Mouse (Mus musculus): ENCODE results near the gene Gm21834. TPM values are rescaled to one million over a fixed set of nuclear protein-coding genes. Genes with fewer than 3 reads are reported as not detected.

The Gm21834 gene
- polyA plus RNA-seq, 2 experiments: not detected

- ATAC-seq (ENCODE audit: insufficient read depth) (no peak), DNase-seq (ENCODE audit: low read depth in 3 of 3, low spot score in 3 of 3) (no peak)
- TF ChIP-seq CTCF (IDR thresholded peaks at IDR 0.05; ENCODE audit: low read depth) (no peak), EP300 (IDR thresholded peaks at IDR 0.05; ENCODE audit: low read depth) (no peak)
- Histone ChIP-seq H3K27me3 (ENCODE audit: control insufficient read depth, insufficient read depth, low read length) (no peaks in the 10 kb centered on the region), H3K4me2 (ENCODE audit: low read depth) (no peak overlapping the region), H3K9me3 (ENCODE audit: control insufficient read depth, low read length) (no peaks in the 10 kb centered on the region), H3K4me3 (ENCODE audit: insufficient read depth in 1 of 2, low read depth in 2 of 2, low read length in 2 of 2) (no peak overlapping the region), H3K4me1 (replicated peaks; ENCODE audit: control insufficient read depth in 2 of 2, insufficient read depth in 2 of 2, low read length in 1 of 2) (no peaks in the 10 kb centered on the region), H3K27ac (no peak overlapping the region), H3K36me3 (replicated peaks; ENCODE audit: control insufficient read depth, insufficient read depth, low read depth) (no peaks in the 10 kb centered on the region), H3K9ac (replicated peaks) (no peak overlapping the region)
- WGBS (ENCODE audit: insufficient replicate concordance): 8% methylated on average over 1 of the region's 1 CpGs
Measured at GRCm38 (mm10) chr17:57758033-57758432, 16.0 kb upstream of the Gm21834 start.

GRCm38 (mm10) chr17:57694791-57695190 is 47.2 kb downstream of the Gm21834 start:
- no peaks in the 10 kb centered on the region for H3K9me3 ChIP-seq (ENCODE audit: control insufficient read depth, low read length)
- H3K4me3 ChIP-seq (ENCODE audit: insufficient read depth in 1 of 2, low read depth in 2 of 2, low read length in 2 of 2): no peak overlapping the region
- H3K27ac ChIP-seq: no peak overlapping the region
- H3K9ac ChIP-seq (replicated peaks): no peak overlapping the region
- no peaks in the 10 kb centered on the region for H3K4me1 ChIP-seq (replicated peaks; ENCODE audit: control insufficient read depth in 2 of 2, insufficient read depth in 2 of 2, low read length in 1 of 2)
- no peak for TF ChIP-seq CTCF (IDR thresholded peaks at IDR 0.05; ENCODE audit: low read depth)
- no peak for TF ChIP-seq EP300 (IDR thresholded peaks at IDR 0.05; ENCODE audit: low read depth)
- DNase-seq (ENCODE audit: low read depth in 3 of 3, low spot score in 3 of 3) (no peak), ATAC-seq (ENCODE audit: insufficient read depth) (no peak)
- H3K4me2 ChIP-seq (ENCODE audit: low read depth): no peak overlapping the region
- H3K36me3 ChIP-seq (replicated peaks; ENCODE audit: control insufficient read depth, insufficient read depth, low read depth): no peaks in the 10 kb centered on the region
- H3K27me3 ChIP-seq (ENCODE audit: control insufficient read depth, insufficient read depth, low read length): no peaks in the 10 kb centered on the region
- WGBS (ENCODE audit: insufficient replicate concordance): 48% methylated on average over 3 of the region's 3 CpGs

Other genes with a start within 250 kb of the Gm21834 start
- gene Vmn2r120, start 196.7 kb downstream of the Gm21834 start, polyA plus RNA-seq (2012; rRNA removed): not detected in 2 replicates
- gene Vmn2r120, start 196.7 kb downstream of the Gm21834 start, polyA plus RNA-seq (2014; fragmentation: Nextera tagmentation; extraction: Ambion mirVana): not detected in 2 replicates
- not detected in 2 replicates for gene Cntnap5c, start 27.4 kb upstream of the Gm21834 start, polyA plus RNA-seq (2012; rRNA removed)
- not detected in 2 replicates for gene Cntnap5c, start 27.4 kb upstream of the Gm21834 start, polyA plus RNA-seq (2014; fragmentation: Nextera tagmentation; extraction: Ambion mirVana)

Measured in liver, embryonic 14.5 days (tissue).